Mouse (Mus musculus): ENCODE measurements around the gene Tex101. TPM values are rescaled to one million over a fixed set of nuclear protein-coding genes. Genes with fewer than 3 reads are reported as not detected.
"Not testable (repeated sequence)": the region's sequence is repeated elsewhere in the genome, so short reads cannot be mapped to it uniquely, and the experiment has no call there.

The Tex101 gene
- total RNA-seq (2014; fragmentation: Nextera tagmentation) (not detected in 2 replicates), total RNA-seq (2017) (0.16 TPM in 1 of 2 replicates, not detected in the other), polyA plus RNA-seq (2012) (not detected in 2 replicates)

DNA sequence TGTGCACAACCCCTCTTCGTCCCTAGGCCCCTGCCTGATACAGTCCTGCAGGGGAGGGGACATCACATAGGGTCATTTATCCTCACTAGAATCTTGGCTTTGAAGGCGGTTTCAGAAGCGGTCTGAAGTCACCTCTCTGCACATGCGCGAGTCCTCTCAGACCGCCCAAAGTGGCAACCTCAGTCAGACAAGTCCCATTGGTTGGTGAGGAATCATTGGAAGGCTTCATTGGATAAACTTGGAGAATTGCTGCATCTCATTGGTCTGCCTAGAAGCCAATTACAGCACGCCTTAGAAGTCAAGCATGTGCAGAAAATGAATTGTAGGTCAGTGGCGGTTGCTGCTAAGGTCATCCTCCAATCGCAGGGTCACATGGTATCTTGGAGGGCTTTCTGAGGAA lies at the start of gene Tex101:
Gene Tex101 (minus strand): TSS at position 101 of the 400 bp plus-strand sequence.
- no peak for TF ChIP-seq CTCF (IDR thresholded peaks at IDR 0.05; ENCODE audit: low read depth, low read length)
- TF ChIP-seq TAL1 (conservative IDR thresholded peaks at IDR 0.05; ENCODE audit: low read depth, low read length) = no peak
- TF ChIP-seq GATA2 (IDR thresholded peaks at IDR 0.05; ENCODE audit: borderline replicate concordance, low read depth, low read length) = no peak
- TF ChIP-seq GATA1 (IDR thresholded peaks at IDR 0.05; ENCODE audit: borderline replicate concordance, low read length) = no peak
- no peak for TF ChIP-seq POLR2AphosphoS5 (IDR thresholded peaks at IDR 0.05; ENCODE audit: insufficient replicate concordance, low read depth, low read length)
- Histone ChIP-seq H3K9me3 (replicated peaks) (no peaks in the 10 kb centered on the region), H3K4me3 (ENCODE audit: low read depth, low read length) (no peak within 1 kb of the TSS), H3K36me3 (replicated peaks) (no peaks in the 10 kb centered on the region), H3K4me1 (ENCODE audit: insufficient read depth, low read depth, low read length) (no peaks in the 10 kb centered on the region), H3K27me3 (ENCODE audit: insufficient read depth, low read length) (no peaks in the 10 kb centered on the region; the same call in 1 of the 2 replicates)
- no peak for DNase-seq (ENCODE audit: low spot score)
- no peak for ATAC-seq (ENCODE audit: extremely low read depth, insufficient number of reproducible peaks, low FRiP score, poor library complexity, severe bottlenecking)

DNA sequence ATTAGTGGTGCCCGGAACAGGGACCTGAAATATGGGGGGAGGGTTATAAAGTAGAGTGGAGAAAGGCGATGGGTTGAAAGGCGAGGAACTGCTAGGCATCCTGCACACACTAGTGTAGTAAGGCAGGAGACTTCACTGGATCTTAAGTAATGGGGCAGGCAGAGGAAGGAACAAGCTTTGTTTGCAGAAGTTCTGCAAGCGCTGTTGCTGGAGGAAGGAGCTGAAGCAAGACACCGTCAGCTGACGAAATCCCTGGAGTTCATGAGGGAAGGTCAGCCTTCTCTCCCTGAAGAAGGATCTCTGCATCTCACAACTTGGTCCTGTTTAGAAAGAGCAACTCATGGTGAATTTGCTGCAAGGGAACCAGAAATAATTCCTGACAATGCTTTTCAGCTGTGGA lies 38.6 kb upstream of the Tex101 start:
- Histone ChIP-seq H3K9me3 (replicated peaks) (no peaks in the 10 kb centered on the region), H3K36me3 (replicated peaks) (no peaks in the 10 kb centered on the region), H3K27me3 (ENCODE audit: insufficient read depth, low read length) (no peaks in the 10 kb centered on the region), H3K4me3 (ENCODE audit: low read depth, low read length) (no peak overlapping the region), H3K4me1 (ENCODE audit: insufficient read depth, low read depth, low read length) (no peaks in the 10 kb centered on the region)
- ATAC-seq (ENCODE audit: extremely low read depth, insufficient number of reproducible peaks, low FRiP score, poor library complexity, severe bottlenecking) (no peak), DNase-seq (ENCODE audit: low spot score) (no peak)
- TF ChIP-seq POLR2AphosphoS5 (IDR thresholded peaks at IDR 0.05; ENCODE audit: insufficient replicate concordance, low read depth, low read length) (no peak), GATA1 (IDR thresholded peaks at IDR 0.05; ENCODE audit: borderline replicate concordance, low read length) (no peak), TAL1 (conservative IDR thresholded peaks at IDR 0.05; ENCODE audit: low read depth, low read length) (no peak), CTCF (IDR thresholded peaks at IDR 0.05; ENCODE audit: low read depth, low read length) (no peak), GATA2 (IDR thresholded peaks at IDR 0.05; ENCODE audit: borderline replicate concordance, low read depth, low read length) (no peak)

DNA sequence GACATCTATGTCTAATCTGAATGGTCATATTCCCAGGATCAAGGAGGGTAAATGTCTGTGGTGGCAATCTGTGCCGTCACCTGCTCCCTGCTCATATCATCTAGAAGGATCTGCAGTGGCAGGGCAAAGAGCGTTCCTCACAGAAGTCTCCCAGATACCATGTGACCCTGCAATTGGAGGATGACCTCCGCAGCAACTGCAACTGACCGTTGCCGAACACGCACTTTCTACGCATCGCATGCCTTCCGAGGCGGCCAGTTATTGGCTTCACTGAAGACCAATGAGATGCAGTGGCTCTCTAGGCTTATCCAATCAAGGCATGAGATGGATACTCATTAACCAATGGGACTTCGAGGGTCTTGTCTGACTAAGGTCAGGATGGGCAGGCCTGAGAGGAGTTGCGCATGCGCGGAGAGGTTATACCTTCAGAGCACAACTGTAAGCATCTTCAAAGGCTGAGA lies 32.4 kb upstream of the Tex101 start, which contains the start of gene BC049730:
Gene BC049730 (plus strand): TSS at position 411 of the 461 bp plus-strand sequence.
- 0 out of 2 replicates have a peak, but pooled peaks cover 4% of the 10 kb centered on the region for H3K27me3 ChIP-seq (ENCODE audit: insufficient read depth, low read length)
- H3K9me3 ChIP-seq (replicated peaks) = no peaks in the 10 kb centered on the region
- H3K4me1 ChIP-seq (ENCODE audit: insufficient read depth, low read depth, low read length) = no peaks in the 10 kb centered on the region
- DNase-seq (ENCODE audit: low spot score) = no peak
- no peak for ATAC-seq (ENCODE audit: extremely low read depth, insufficient number of reproducible peaks, low FRiP score, poor library complexity, severe bottlenecking)
- no peak within 1 kb of the TSS for H3K4me3 ChIP-seq (ENCODE audit: low read depth, low read length)
- no peak for TF ChIP-seq GATA1 (IDR thresholded peaks at IDR 0.05; ENCODE audit: borderline replicate concordance, low read length)
- no peak for TF ChIP-seq TAL1 (conservative IDR thresholded peaks at IDR 0.05; ENCODE audit: low read depth, low read length)
- TF ChIP-seq CTCF (IDR thresholded peaks at IDR 0.05; ENCODE audit: low read depth, low read length) = no peak
- TF ChIP-seq POLR2AphosphoS5 (IDR thresholded peaks at IDR 0.05; ENCODE audit: insufficient replicate concordance, low read depth, low read length) = no peak
- no peak for TF ChIP-seq GATA2 (IDR thresholded peaks at IDR 0.05; ENCODE audit: borderline replicate concordance, low read depth, low read length)
- no peaks in the 10 kb centered on the region for H3K36me3 ChIP-seq (replicated peaks)

DNA sequence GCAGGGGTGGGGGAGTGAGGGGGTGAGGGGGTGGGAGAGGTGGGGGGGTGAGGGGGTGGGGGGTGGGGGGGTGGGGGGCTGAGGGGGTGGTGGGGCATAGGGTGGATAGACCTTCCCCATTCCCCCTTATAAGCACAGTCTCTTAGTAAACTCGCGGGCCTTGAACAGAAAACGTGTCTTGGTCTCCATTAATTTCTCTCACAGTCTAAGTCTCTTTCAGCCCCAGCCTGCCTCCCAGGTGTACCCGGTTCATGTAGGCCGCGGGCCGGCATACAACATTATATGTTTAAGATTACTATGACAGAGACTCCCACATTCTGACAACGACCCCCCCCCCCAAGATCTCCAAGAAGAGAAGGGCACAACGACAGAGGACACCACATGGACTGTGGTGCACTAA lies 26.4 kb upstream of the Tex101 start:
- H3K9me3 ChIP-seq (replicated peaks); ATAC-seq (ENCODE audit: extremely low read depth, insufficient number of reproducible peaks, low FRiP score, poor library complexity, severe bottlenecking); H3K4me3 ChIP-seq (ENCODE audit: low read depth, low read length); H3K36me3 ChIP-seq (replicated peaks); DNase-seq (ENCODE audit: low spot score); H3K27me3 ChIP-seq (ENCODE audit: insufficient read depth, low read length); H3K4me1 ChIP-seq (ENCODE audit: insufficient read depth, low read depth, low read length): not testable (repeated sequence)

GRCm38 (mm10) chr7:24697891-24698290 lies 21.4 kb upstream of the Tex101 start:
- H3K4me3 ChIP-seq (ENCODE audit: low read depth, low read length) = not testable (repeated sequence)

GRCm38 (mm10) chr7:24692693-24693092 lies 16.2 kb upstream of the Tex101 start:
- H3K27me3 ChIP-seq (ENCODE audit: insufficient read depth, low read length); ATAC-seq (ENCODE audit: extremely low read depth, insufficient number of reproducible peaks, low FRiP score, poor library complexity, severe bottlenecking); H3K4me3 ChIP-seq (ENCODE audit: low read depth, low read length); DNase-seq (ENCODE audit: low spot score); H3K9me3 ChIP-seq (replicated peaks); H3K36me3 ChIP-seq (replicated peaks); H3K4me1 ChIP-seq (ENCODE audit: insufficient read depth, low read depth, low read length): not testable (repeated sequence)

More at GRCm38 (mm10) chr7:24697891-24698290, 21.4 kb upstream of the Tex101 start:
- not testable (repeated sequence) for ATAC-seq (ENCODE audit: extremely low read depth, insufficient number of reproducible peaks, low FRiP score, poor library complexity, severe bottlenecking); H3K36me3 ChIP-seq (replicated peaks); H3K4me1 ChIP-seq (ENCODE audit: insufficient read depth, low read depth, low read length); H3K27me3 ChIP-seq (ENCODE audit: insufficient read depth, low read length); DNase-seq (ENCODE audit: low spot score); H3K9me3 ChIP-seq (replicated peaks)

- DNase-seq (ENCODE audit: low spot score) = not testable (repeated sequence)
Measured at GRCm38 (mm10) chr7:24687519-24687918, 11.0 kb upstream of the Tex101 start.

GRCm38 (mm10) chr7:24684121-24684520 lies 7.6 kb upstream of the Tex101 start:
- not testable (repeated sequence) for H3K4me1 ChIP-seq (ENCODE audit: insufficient read depth, low read depth, low read length); ATAC-seq (ENCODE audit: extremely low read depth, insufficient number of reproducible peaks, low FRiP score, poor library complexity, severe bottlenecking); H3K4me3 ChIP-seq (ENCODE audit: low read depth, low read length); H3K36me3 ChIP-seq (replicated peaks); H3K27me3 ChIP-seq (ENCODE audit: insufficient read depth, low read length); DNase-seq (ENCODE audit: low spot score); H3K9me3 ChIP-seq (replicated peaks)

More at GRCm38 (mm10) chr7:24687519-24687918, 11.0 kb upstream of the Tex101 start:
- H3K36me3 ChIP-seq (replicated peaks); ATAC-seq (ENCODE audit: extremely low read depth, insufficient number of reproducible peaks, low FRiP score, poor library complexity, severe bottlenecking); H3K9me3 ChIP-seq (replicated peaks); H3K4me1 ChIP-seq (ENCODE audit: insufficient read depth, low read depth, low read length); H3K27me3 ChIP-seq (ENCODE audit: insufficient read depth, low read length); H3K4me3 ChIP-seq (ENCODE audit: low read depth, low read length): not testable (repeated sequence)
